Mouse (Mus musculus) induced T-regulatory cell, adult 2 months (primary cell): ENCODE results near the gene Csnk2b.
A peak's percentile ranks its signal among the peaks of the same experiment; 100 is the strongest.
"Not testable (repeated sequence)": the region's sequence is repeated elsewhere in the genome, so short reads cannot be mapped to it uniquely, and the experiment has no call there.

ENCODE experiments used
- DNase-seq: peaks from one replicate; pipeline ENCODE4 v3.0.0-alpha.2; 2012; ENCODE audit warnings: low read depth

Csnk2b gene

GRCm38 (mm10) chr17:35153077-35153476 lies 31.2 kb upstream of the Csnk2b start:
- no peak for DNase-seq

- no peak for DNase-seq
These were observed 30.3 kb upstream of the Csnk2b start for GRCm38 (mm10) chr17:35152121-35152520.

- DNase-seq = no peak
These were observed 26.2 kb upstream of the Csnk2b start for GRCm38 (mm10) chr17:35147922-35148639.

- DNase-seq = no peak
These were observed 25.5 kb upstream of the Csnk2b start for GRCm38 (mm10) chr17:35147348-35147747.

- DNase-seq = no peak
These were observed 24.3 kb upstream of the Csnk2b start for GRCm38 (mm10) chr17:35146139-35146538.

GRCm38 (mm10) chr17:35141971-35142370 lies 20.1 kb upstream of the Csnk2b start:
- DNase-seq = no peak

GRCm38 (mm10) chr17:35140490-35140996 lies 18.7 kb upstream of the Csnk2b start:
- no peak for DNase-seq

GRCm38 (mm10) chr17:35139269-35139668 lies 17.4 kb upstream of the Csnk2b start:
- no peak for DNase-seq

- no peak for DNase-seq
These were observed 13.9 kb upstream of the Csnk2b start for GRCm38 (mm10) chr17:35135591-35136320.

GRCm38 (mm10) chr17:35134801-35135590 lies 13.1 kb upstream of the Csnk2b start, which contains the start of gene Bag6:
Gene Bag6 (plus strand): TSS chr17:35135178.
- peak; percentile 98 for DNase-seq

GRCm38 (mm10) chr17:35133517-35133916 lies 11.7 kb upstream of the Csnk2b start:
- DNase-seq = no peak

GRCm38 (mm10) chr17:35132174-35132560 lies 10.3 kb upstream of the Csnk2b start:
- DNase-seq = no peak

GRCm38 (mm10) chr17:35131500-35132173 lies 9.8 kb upstream of the Csnk2b start, which contains the start of gene Apom:
Gene Apom (minus strand): TSS chr17:35132050.
- no peak for DNase-seq

- no peak for DNase-seq
These were observed 9.2 kb upstream of the Csnk2b start for GRCm38 (mm10) chr17:35131038-35131437.

GRCm38 (mm10) chr17:35128996-35129395 lies 7.1 kb upstream of the Csnk2b start:
- DNase-seq = no peak

GRCm38 (mm10) chr17:35127017-35127416 lies 5.2 kb upstream of the Csnk2b start:
- no peak for DNase-seq

- peak; percentile 89 for DNase-seq
These were observed 4.4 kb upstream of the Csnk2b start, which contains the start of gene D17H6S53E for GRCm38 (mm10) chr17:35126206-35126611. Gene D17H6S53E (plus strand): TSS chr17:35126373.

GRCm38 (mm10) chr17:35125578-35125977 lies 3.7 kb upstream of the Csnk2b start:
- DNase-seq = no peak

- no peak for DNase-seq
These were observed 3.2 kb upstream of the Csnk2b start for GRCm38 (mm10) chr17:35125081-35125480.

- not testable (repeated sequence) for DNase-seq
These were observed 2.5 kb upstream of the Csnk2b start for GRCm38 (mm10) chr17:35124261-35124896.

- DNase-seq = not testable (repeated sequence)
These were observed 1.4 kb upstream of the Csnk2b start for GRCm38 (mm10) chr17:35123287-35123686.
